Mouse (Mus musculus) embryonic fibroblast, embryonic 13.5 days (primary cell): Measurements from ENCODE around the gene Mprip. TPM values are rescaled to one million over a fixed set of nuclear protein-coding genes. Genes with fewer than 3 reads are reported as not detected.

Experiments used
- H3K27ac ChIP-seq: 2 replicates; pipeline ENCODE4 v1.5.1; 2012; ENCODE audit warnings: low read length, control low read depth, inconsistent platforms; ENCODE audit not compliant: insufficient read depth
- H3K4me1 ChIP-seq: 2 replicates; pipeline ENCODE4 v1.6.1; 2011; ENCODE audit warnings: low read length; ENCODE audit not compliant: control insufficient read depth, insufficient read depth
- H3K4me3 ChIP-seq: 2 replicates; pipeline ENCODE4 v1.5.1; 2011; ENCODE audit warnings: mild to moderate bottlenecking, control low read depth, low read length; ENCODE audit not compliant: insufficient read depth
- CTCF ChIP-seq: IDR thresholded peaks from 2 replicates; pipeline ENCODE4 v1.5.1; 2011; ENCODE audit warnings: mild to moderate bottlenecking, control low read depth, low read length, moderate library complexity, borderline replicate concordance; ENCODE audit not compliant: insufficient read depth
- POLR2A ChIP-seq: IDR thresholded peaks from 2 replicates; pipeline ENCODE4 v1.6.1; 2011; ENCODE audit warnings: low read depth, mild to moderate bottlenecking, control low read depth, low read length, moderate library complexity
- polyA plus RNA-seq: library from polyadenylated mRNA; stranded (reverse); fragments of >200 nt; gene quantifications from 2 replicates; pipeline ENCODE4 v1.2.4, GENCODE M21; 2011; ENCODE audit warnings: low read depth; ENCODE audit not compliant: missing spikeins, insufficient read length

The Mprip gene
- polyA plus RNA-seq, 1 experiment = 233 TPM

GRCm38 (mm10) chr11:59814936-59815335 lies 153.8 kb downstream of the Mprip start:
- Histone ChIP-seq H3K4me3 (no peak overlapping the region), H3K27ac (no peak overlapping the region), H3K4me1 (0 out of 2 replicates have a peak, but pooled peaks cover 6% of the 10 kb centered on the region)
- no peak for TF ChIP-seq POLR2A
- TF ChIP-seq CTCF = no peak

GRCm38 (mm10) chr11:59815482-59816065 lies 154.5 kb downstream of the Mprip start:
- H3K4me3 ChIP-seq = no peak overlapping the region
- no peak overlapping the region for H3K27ac ChIP-seq
- 0 out of 2 replicates have a peak, but pooled peaks cover 6% of the 10 kb centered on the region for H3K4me1 ChIP-seq
- no peak for TF ChIP-seq CTCF
- no peak for TF ChIP-seq POLR2A

GRCm38 (mm10) chr11:59817916-59818315 lies 156.8 kb downstream of the Mprip start:
- no peaks in the 10 kb centered on the region for H3K4me1 ChIP-seq
- no peak overlapping the region for H3K27ac ChIP-seq
- TF ChIP-seq POLR2A = no peak
- TF ChIP-seq CTCF = no peak
- H3K4me3 ChIP-seq = no peak overlapping the region

DNA sequence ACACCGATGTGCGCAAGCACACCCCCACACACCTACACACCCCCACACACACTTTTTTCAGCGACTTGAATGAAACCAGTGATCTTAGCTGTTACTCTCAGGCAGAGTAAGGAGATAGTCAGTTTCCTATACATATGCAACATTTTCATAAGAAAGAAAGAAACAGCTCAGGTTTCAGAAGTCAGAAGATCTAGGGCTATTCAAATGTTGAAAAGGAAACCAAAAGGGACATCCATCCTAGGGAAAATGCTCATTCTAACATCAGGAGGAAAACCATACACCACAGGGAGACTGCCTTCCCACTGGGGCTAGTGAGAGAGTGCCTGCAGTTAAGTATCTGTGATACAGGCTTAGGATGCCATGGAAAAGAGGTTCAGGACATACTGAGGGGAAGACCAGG lies 160.5 kb downstream of the Mprip start:
- TF ChIP-seq CTCF (no peak), POLR2A (no peak)
- Histone ChIP-seq H3K4me1 (no peaks in the 10 kb centered on the region), H3K27ac (no peak overlapping the region), H3K4me3 (no peak overlapping the region)

Other genes starting within 250 kb of the Mprip start
- gene Jmjd4, start 211.3 kb upstream of the Mprip start, polyA plus RNA-seq = 7.2 and 9.1 TPM in 2 replicates
- gene Snap47, start 210.1 kb upstream of the Mprip start, polyA plus RNA-seq = 90.8 and 91.0 TPM in 2 replicates
- 4.4 and 6.1 TPM in 2 replicates for gene Zfp867, start 188.8 kb upstream of the Mprip start, polyA plus RNA-seq
- gene Zkscan17, start 134.6 kb upstream of the Mprip start, polyA plus RNA-seq = 23.6 and 25.4 TPM in 2 replicates
- gene Nlrp3, start 119.7 kb upstream of the Mprip start, polyA plus RNA-seq = 0.79 TPM in 1 of 2 replicates, not detected in the other
- gene Olfr222, start 85.1 kb upstream of the Mprip start, polyA plus RNA-seq = not detected in 2 replicates
- not detected in 2 replicates for gene Olfr223, start 68.0 kb upstream of the Mprip start, polyA plus RNA-seq
- 0.74 TPM in 1 of 2 replicates, not detected in the other for gene Pld6, start 126.3 kb downstream of the Mprip start, polyA plus RNA-seq
- gene Flcn, start 148.7 kb downstream of the Mprip start, polyA plus RNA-seq = 18.4 and 21.4 TPM in 2 replicates
- 13.1 and 15.3 TPM in 2 replicates for gene Nt5m, start 178.1 kb downstream of the Mprip start, polyA plus RNA-seq
- gene Cops3, start 178.5 kb downstream of the Mprip start, polyA plus RNA-seq = 118 and 141 TPM in 2 replicates